7 mouse cellular contexts compared by ENCODE assay signal in genomic region chr17:5934554-5935324, GRCm38 (mm10). TPM values are rescaled to one million over a fixed set of nuclear protein-coding genes. Genes with fewer than 3 reads are reported as not detected.
DNase-seq lines count a peak whose midpoint lies in the region; ATAC-seq and TF ChIP-seq lines count a peak whose summit lies in the region.

No protein-coding gene starts in this region.

- peak overlapping the region; percentile 40 for H3K4me3 ChIP-seq in forebrain, postnatal 0 days (ENCODE audit: low read depth, low read length)
- H3K4me3 ChIP-seq in hindbrain, embryonic 11.5 days (ENCODE audit: low read depth, low read length): peak overlapping the region; percentile 26
- H3K4me3 ChIP-seq in limb, embryonic 11.5 days (ENCODE audit: low read depth, low read length): peak overlapping the region; percentile 23
- peak overlapping the region; percentile 25 for H3K4me3 ChIP-seq in midbrain, embryonic 11.5 days (ENCODE audit: low read depth, low read length)

- no peak overlapping the region for H3K27ac ChIP-seq in forebrain, postnatal 0 days (ENCODE audit: low read depth, low read length)
- H3K27ac ChIP-seq in hindbrain, embryonic 11.5 days (ENCODE audit: low read depth, low read length): no peak overlapping the region
- H3K27ac ChIP-seq in limb, embryonic 11.5 days (replicated peaks; ENCODE audit: low read depth, low read length): 0 out of 2 replicates have a peak overlapping the region, but pooled peaks have one; percentile 6
- H3K27ac ChIP-seq in midbrain, embryonic 11.5 days (ENCODE audit: low read depth, low read length): no peak overlapping the region

- H3K27me3 ChIP-seq in forebrain, postnatal 0 days (ENCODE audit: insufficient read depth, low read length): no peaks in the 10 kb centered on the region
- 0 out of 2 replicates have a peak, but pooled peaks cover 5% of the 10 kb centered on the region for H3K27me3 ChIP-seq in hindbrain, embryonic 11.5 days (ENCODE audit: control insufficient read depth, insufficient read depth, low read length)
- no peaks in the 10 kb centered on the region for H3K27me3 ChIP-seq in limb, embryonic 11.5 days (ENCODE audit: control insufficient read depth, insufficient read depth, low read length)
- H3K27me3 ChIP-seq in midbrain, embryonic 11.5 days (ENCODE audit: control insufficient read depth, insufficient read depth, low read length): peaks cover 3% of the 10 kb centered on the region

- 2% methylated on average over 30 of the region's 30 CpGs for WGBS in forebrain, postnatal 0 days
- WGBS in hindbrain, embryonic 11.5 days: 2% methylated on average over 30 of the region's 30 CpGs
- WGBS in limb, embryonic 11.5 days: 2% methylated on average over 30 of the region's 30 CpGs
- 1% methylated on average over 30 of the region's 30 CpGs for WGBS in midbrain, embryonic 11.5 days

- no peaks in the 10 kb centered on the region for H3K9me3 ChIP-seq in forebrain, postnatal 0 days (ENCODE audit: low read length)
- no peaks in the 10 kb centered on the region for H3K9me3 ChIP-seq in hindbrain, embryonic 11.5 days (ENCODE audit: control insufficient read depth, low read length)
- H3K9me3 ChIP-seq in limb, embryonic 11.5 days (ENCODE audit: control insufficient read depth, low read length): no peaks in the 10 kb centered on the region
- no peaks in the 10 kb centered on the region for H3K9me3 ChIP-seq in midbrain, embryonic 11.5 days (ENCODE audit: control insufficient read depth, low read length)

- TF ChIP-seq CTCF in forebrain, postnatal 0 days (IDR thresholded peaks at IDR 0.05; ENCODE audit: low read depth): no peak

- H3K36me3 ChIP-seq in forebrain, postnatal 0 days (ENCODE audit: insufficient read depth): no peaks in the 10 kb centered on the region
- H3K36me3 ChIP-seq in hindbrain, embryonic 11.5 days (ENCODE audit: control insufficient read depth, insufficient read depth, low read length): no peaks in the 10 kb centered on the region
- no peaks in the 10 kb centered on the region for H3K36me3 ChIP-seq in limb, embryonic 11.5 days (ENCODE audit: control insufficient read depth, insufficient read depth, low read length)
- no peaks in the 10 kb centered on the region for H3K36me3 ChIP-seq in midbrain, embryonic 11.5 days (ENCODE audit: control insufficient read depth, insufficient read depth, low read length)

- ATAC-seq in forebrain, postnatal 0 days: peak; percentile 66
- peak; percentile 87 for ATAC-seq in hindbrain, embryonic 11.5 days (ENCODE audit: low FRiP score)
- peak; percentile 87 for ATAC-seq in limb, embryonic 11.5 days (ENCODE audit: insufficient number of reproducible peaks, low FRiP score, low TSS enrichment, low read depth)
- peak; percentile 89 for ATAC-seq in midbrain, embryonic 11.5 days (ENCODE audit: low FRiP score)

- H3K9ac ChIP-seq in forebrain, postnatal 0 days: peak overlapping the region; percentile 48
- H3K9ac ChIP-seq in hindbrain, embryonic 11.5 days (ENCODE audit: low read depth, low read length): peak overlapping the region; percentile 40; the same call in 1 of the 2 replicates
- peak overlapping the region; percentile 38; the same call in 1 of the 2 replicates for H3K9ac ChIP-seq in limb, embryonic 11.5 days (ENCODE audit: low read length)
- peak overlapping the region; percentile 62 for H3K9ac ChIP-seq in midbrain, embryonic 11.5 days (ENCODE audit: low read length)

- no peaks in the 10 kb centered on the region for H3K4me1 ChIP-seq in forebrain, postnatal 0 days (ENCODE audit: insufficient read depth)
- no peaks in the 10 kb centered on the region for H3K4me1 ChIP-seq in hindbrain, embryonic 11.5 days (replicated peaks; ENCODE audit: control insufficient read depth, insufficient read depth, low read length)
- H3K4me1 ChIP-seq in limb, embryonic 11.5 days (ENCODE audit: control insufficient read depth, insufficient read depth, low read length): no peaks in the 10 kb centered on the region
- H3K4me1 ChIP-seq in midbrain, embryonic 11.5 days (ENCODE audit: control insufficient read depth, insufficient read depth, low read length): peaks cover 6% of the 10 kb centered on the region

- DNase-seq in WW6 (ENCODE audit: low read depth, low spot score): peak; percentile 74
- peak; percentile 70 to 77 for DNase-seq in cerebellum, adult 18-20 months
- peak; percentile 58 for DNase-seq in forebrain, postnatal 0 days
- peak; percentile 87 for DNase-seq in hindbrain, embryonic 11.5 days (ENCODE audit: low spot score)
- DNase-seq in limb, embryonic 11.5 days (ENCODE audit: low spot score): peak; percentile 88
- peak; percentile 97 for DNase-seq in midbrain, embryonic 11.5 days (ENCODE audit: low spot score, missing footprints)
- DNase-seq in skeletal muscle tissue, adult 2 months (ENCODE audit: low read depth, low spot score): peak; percentile 77

- H3K4me2 ChIP-seq in forebrain, postnatal 0 days (ENCODE audit: low read depth): peak overlapping the region; percentile 79
- H3K4me2 ChIP-seq in hindbrain, embryonic 11.5 days (replicated peaks; ENCODE audit: low read depth, low read length): peak overlapping the region; percentile 62
- H3K4me2 ChIP-seq in limb, embryonic 11.5 days (ENCODE audit: low read depth, severe bottlenecking): peak overlapping the region; percentile 73
- H3K4me2 ChIP-seq in midbrain, embryonic 11.5 days: peak overlapping the region; percentile 61

RNA-seq across cellular contexts. Expression of gene Synj2, which starts 6.3 kb away (rescaled TPM):
- total RNA-seq in forebrain, postnatal 0 days (2014; rRNA removed): 6.7 and 6.8 TPM in 2 replicates
- 1.8 and 3.6 TPM in 2 replicates for polyA plus RNA-seq in forebrain, postnatal 0 days (2015; fragmentation: Nextera tagmentation; extraction: Ambion mirVana)
- polyA plus RNA-seq in hindbrain, embryonic 11.5 days (2014; fragmentation: Nextera tagmentation; extraction: Ambion mirVana): 1.3 and 1.8 TPM in 2 replicates
- 0.92 and 1.2 TPM in 2 replicates for polyA plus RNA-seq in limb, embryonic 11.5 days (2014; fragmentation: Nextera tagmentation; extraction: Ambion mirVana)
- polyA plus RNA-seq in midbrain, embryonic 11.5 days (2014; fragmentation: Nextera tagmentation; extraction: Ambion mirVana): 0.74 and 0.91 TPM in 2 replicates
